Mouse (Mus musculus): ENCODE measurements around the gene Zfhx2.
A peak's percentile ranks its signal among the peaks of the same experiment; 100 is the strongest.

The Zfhx2 gene

GRCm38 (mm10) chr14:55032695-55033225 is 59.4 kb downstream of the Zfhx2 start:
- no peak for DNase-seq

GRCm38 (mm10) chr14:55029034-55029698 is 63.0 kb downstream of the Zfhx2 start:
- DNase-seq: peak; percentile 25

- no peak for DNase-seq
Observed at GRCm38 (mm10) chr14:55028333-55028835, 63.7 kb downstream of the Zfhx2 start.

- no peak for DNase-seq
Observed at GRCm38 (mm10) chr14:55027653-55028052, 64.5 kb downstream of the Zfhx2 start.

GRCm38 (mm10) chr14:55027251-55027650 is 64.9 kb downstream of the Zfhx2 start:
- DNase-seq: no peak

- DNase-seq: no peak
Observed at GRCm38 (mm10) chr14:55025527-55025926, 66.6 kb downstream of the Zfhx2 start.

GRCm38 (mm10) chr14:55024236-55024635 is 67.9 kb downstream of the Zfhx2 start:
- DNase-seq: peak; percentile 74

- DNase-seq: no peak
Observed at GRCm38 (mm10) chr14:55023011-55023410, 69.1 kb downstream of the Zfhx2 start.

- no peak for DNase-seq
Observed at GRCm38 (mm10) chr14:55020394-55020793, 71.7 kb downstream of the Zfhx2 start.

- DNase-seq: no peak
Observed at GRCm38 (mm10) chr14:55016876-55017275, 75.2 kb downstream of the Zfhx2 start.

- DNase-seq: peak; percentile 31
Observed at GRCm38 (mm10) chr14:55015767-55016111, 76.4 kb downstream of the Zfhx2 start.

GRCm38 (mm10) chr14:55014991-55015766 is 76.9 kb downstream of the Zfhx2 start, which contains the start of gene Ngdn:
TSS of gene Ngdn (plus strand) at chr14:55015454.
- peak; percentile 99 for DNase-seq

- no peak for DNase-seq
Observed at GRCm38 (mm10) chr14:55014591-55014990, 77.5 kb downstream of the Zfhx2 start.

- DNase-seq: no peak
Observed at GRCm38 (mm10) chr14:55011116-55011515, 81.0 kb downstream of the Zfhx2 start.

All from lung, postnatal 10 days (tissue).